Mouse (Mus musculus): ENCODE results near the gene Peg10. TPM values are rescaled to one million over a fixed set of nuclear protein-coding genes. Genes with fewer than 3 reads are reported as not detected.
A peak's percentile ranks its signal among the peaks of the same experiment; 100 is the strongest.
"Not testable (repeated sequence)": the region's sequence is repeated elsewhere in the genome, so short reads cannot be mapped to it uniquely, and the experiment has no call there.

The Peg10 gene
- total RNA-seq, 4 experiments from 2014 or later = 9.6 to 12.3 (median 10.8) TPM

GRCm38 (mm10) chr6:4748506-4748961 is 1.4 kb downstream of the Peg10 start:
- DNase-seq (ENCODE audit: low spot score in 2 of 2) = peak; percentile 18

DNA sequence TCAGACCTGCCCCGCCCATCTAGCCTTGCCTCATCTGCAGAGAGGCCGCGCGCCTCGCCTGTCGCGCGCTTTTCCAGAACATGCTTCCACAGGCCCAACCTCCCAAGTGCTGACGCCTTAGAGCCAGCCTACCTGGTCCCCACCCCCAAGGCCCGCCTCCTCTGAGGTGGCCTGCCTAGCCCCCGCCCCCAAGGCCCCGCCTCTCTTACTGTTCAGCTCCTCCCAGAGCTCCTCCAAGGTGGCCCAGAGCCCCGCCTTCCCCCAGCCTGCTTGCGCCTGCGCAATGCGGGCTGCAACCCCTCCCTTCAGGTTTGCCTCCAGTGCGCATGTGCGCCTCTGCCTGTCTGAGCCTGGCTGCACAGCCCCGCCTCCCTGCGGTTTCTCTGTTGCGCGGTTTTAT is 2.0 kb downstream of the Peg10 start:
- peak; percentile 92 for DNase-seq (ENCODE audit: low spot score in 2 of 2)

DNA sequence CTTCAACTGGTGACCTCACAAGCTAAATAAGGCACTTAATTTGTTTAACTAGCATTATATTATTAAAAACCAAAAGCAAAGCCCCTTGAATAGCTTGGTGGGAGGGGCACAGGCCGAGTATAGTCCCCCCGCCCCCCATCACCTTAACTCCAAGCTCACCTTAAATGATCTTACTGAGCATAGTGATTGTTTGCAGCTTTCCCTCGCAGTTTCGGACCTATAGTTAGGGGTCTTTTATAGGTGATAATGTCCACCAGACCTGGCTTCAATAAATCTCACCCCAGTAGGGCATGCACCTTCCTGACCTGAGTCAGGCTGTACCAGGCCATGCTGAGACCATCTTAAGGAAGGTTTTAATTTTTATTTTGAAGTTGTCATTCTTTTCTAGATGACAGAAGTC is 4.2 kb downstream of the Peg10 start:
- no peak for DNase-seq (ENCODE audit: low spot score in 2 of 2)

DNA sequence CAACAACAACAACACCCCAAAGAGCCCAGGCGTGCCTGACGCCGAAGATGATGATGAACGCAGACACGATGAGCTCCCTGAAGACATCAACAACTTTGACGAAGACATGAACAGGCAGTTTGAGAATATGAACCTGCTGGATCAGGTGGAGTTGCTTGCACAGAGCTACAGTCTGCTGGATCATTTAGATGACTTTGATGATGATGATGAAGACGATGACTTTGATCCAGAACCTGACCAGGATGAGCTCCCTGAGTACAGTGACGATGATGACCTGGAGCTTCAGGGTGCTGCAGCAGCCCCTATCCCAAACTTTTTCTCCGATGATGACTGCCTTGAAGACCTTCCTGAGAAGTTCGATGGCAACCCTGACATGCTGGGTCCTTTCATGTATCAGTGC is 7.2 kb downstream of the Peg10 start:
- DNase-seq (ENCODE audit: low spot score in 2 of 2) = no peak

DNA sequence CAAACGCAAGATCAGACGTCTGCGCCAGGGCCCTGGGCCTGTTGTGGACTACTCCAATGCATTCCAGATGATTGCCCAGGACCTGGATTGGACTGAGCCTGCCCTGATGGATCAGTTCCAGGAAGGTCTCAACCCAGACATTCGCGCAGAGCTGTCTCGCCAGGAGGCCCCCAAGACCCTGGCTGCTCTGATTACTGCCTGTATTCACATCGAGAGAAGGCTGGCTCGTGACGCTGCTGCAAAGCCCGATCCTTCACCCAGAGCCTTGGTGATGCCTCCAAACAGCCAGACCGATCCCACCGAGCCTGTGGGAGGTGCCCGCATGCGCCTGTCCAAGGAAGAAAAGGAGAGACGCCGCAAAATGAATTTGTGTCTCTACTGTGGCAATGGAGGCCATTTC is 7.8 kb downstream of the Peg10 start:
- DNase-seq (ENCODE audit: low spot score in 2 of 2) = no peak

GRCm38 (mm10) chr6:4761415-4762142 is 14.5 kb downstream of the Peg10 start:
- DNase-seq (ENCODE audit: low spot score in 2 of 2) = not testable (repeated sequence)

DNA sequence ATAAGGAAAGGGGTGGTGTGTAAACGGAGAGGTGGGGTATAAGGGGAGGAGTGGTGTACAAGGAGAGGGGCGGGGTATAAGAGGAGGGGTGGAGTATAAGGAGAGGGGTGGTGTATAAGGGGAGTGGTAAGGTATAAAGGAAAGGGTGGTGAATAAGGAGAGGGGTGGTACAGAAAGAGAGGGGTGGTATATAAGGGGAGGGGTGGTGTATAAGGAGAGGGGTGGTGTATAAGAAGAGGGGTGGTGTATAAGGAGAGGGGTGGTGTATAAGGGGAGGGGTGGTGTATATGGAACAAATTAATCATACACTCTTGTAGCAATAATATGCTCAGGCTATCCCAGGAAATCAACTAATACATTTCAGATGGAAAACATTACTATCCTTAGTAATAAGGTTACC is 15.1 kb downstream of the Peg10 start:
- no peak for DNase-seq (ENCODE audit: low spot score in 2 of 2)

DNA sequence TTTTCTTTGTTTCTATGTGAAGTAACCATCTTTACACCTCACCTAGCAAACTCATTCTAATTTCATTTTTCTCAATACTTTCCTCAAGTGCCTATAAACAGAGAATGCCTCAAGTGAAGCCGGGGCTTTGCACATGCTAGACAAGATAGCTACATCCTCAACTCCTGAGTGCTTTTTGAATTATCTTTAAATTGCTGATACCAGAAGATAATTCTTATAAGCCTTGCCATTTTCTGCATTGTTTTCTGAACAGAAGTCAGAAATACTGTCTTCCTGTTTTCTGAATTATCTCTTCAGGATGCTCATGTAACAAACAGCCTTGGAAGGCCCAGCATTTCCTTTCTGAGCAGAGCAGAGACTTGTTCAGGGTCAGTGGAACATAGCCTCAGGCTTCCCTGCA is 49.2 kb downstream of the Peg10 start:
- no peak for DNase-seq (ENCODE audit: low spot score in 2 of 2)

DNA sequence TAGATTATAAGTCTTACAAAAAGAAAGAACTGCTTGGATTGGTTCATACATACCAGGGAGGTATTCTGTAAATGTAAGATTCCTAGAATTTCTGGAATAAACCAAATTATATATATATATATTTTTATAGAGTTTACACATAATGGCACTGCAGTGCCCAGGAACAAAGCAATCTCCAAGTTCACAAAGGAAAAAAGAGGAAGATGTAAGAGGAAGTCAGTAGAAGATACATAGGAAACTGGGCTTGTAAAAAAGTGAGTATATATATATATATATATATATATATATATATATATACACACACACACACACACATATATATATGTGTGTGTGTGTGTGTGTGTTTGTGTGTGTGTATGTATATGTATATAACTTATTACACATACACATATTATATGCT is 50.2 kb downstream of the Peg10 start:
- DNase-seq (ENCODE audit: low spot score in 2 of 2) = not testable (repeated sequence)

DNA sequence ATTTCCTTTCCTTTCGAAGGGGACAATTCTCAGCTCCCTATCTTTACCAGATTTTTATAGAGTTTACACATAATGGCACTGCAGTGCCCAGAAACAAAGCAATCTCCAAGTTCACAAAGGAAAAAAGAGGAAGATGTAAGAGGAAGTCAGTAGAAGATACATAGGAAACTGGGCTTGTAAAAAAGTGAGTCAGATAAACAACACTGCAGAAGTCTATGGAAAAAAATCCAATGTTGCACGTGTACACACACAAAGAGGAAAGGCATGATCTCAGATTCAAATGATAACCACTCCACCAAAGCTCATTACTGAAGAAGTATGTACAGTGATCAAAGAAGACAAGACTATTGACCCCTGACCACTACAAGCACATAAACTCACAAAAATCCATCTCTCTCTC is 51.3 kb downstream of the Peg10 start:
- no peak for DNase-seq (ENCODE audit: low spot score in 2 of 2)

DNA sequence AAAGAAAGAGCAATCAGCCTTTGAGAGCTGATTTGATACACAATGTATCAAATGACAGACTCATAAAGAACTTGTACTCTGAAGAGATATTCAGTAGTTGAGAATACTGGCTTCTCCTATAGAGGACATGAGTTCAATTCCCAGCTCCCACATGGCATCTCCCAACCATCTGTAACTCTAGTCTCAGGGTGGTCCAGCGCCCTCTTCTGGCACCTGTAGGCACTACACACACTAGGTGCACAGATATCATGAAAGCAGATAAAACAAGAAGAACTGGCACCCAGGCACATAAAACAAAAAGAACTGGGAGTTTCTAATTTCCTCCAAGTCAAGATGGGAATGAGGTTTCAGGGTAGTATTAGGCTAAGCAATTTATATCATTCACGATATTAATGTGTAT is 52.3 kb downstream of the Peg10 start:
- DNase-seq (ENCODE audit: low spot score in 2 of 2) = no peak

DNA sequence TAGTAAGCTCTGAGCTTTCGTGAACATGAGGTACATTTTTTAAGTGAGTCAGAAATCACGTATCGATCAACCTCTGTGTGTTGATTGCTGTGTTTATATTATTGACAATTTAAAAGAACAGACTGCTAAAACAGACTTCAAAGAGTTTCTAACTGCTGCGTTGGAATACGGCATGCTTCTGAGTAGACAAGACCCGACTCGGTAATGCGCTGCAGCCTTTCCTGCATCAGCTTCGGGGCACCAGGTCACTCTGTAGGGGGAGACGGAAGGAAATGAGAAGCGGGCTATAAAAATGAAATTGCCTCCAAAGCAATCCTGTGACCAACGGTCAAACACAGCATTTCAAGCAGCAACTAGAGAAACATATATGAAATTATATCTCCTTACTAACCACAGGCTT is 59.9 kb downstream of the Peg10 start:
- DNase-seq (ENCODE audit: low spot score in 2 of 2) = no peak

Other genes starting within 250 kb of the Peg10 start
- 10 to 100 TPM; 10.6 to 13.6 (median 12.7) TPM for gene Col1a2, start 242.5 kb upstream of the Peg10 start, total RNA-seq (2022)
- 10 to 100 TPM; 45.9 to 51.0 (median 48.0) TPM for gene Casd1, start 146.5 kb upstream of the Peg10 start, total RNA-seq (2022)
- 10 to 100 TPM; 32.6 to 41.1 (median 36.9) TPM for gene Sgce, start 99 bp upstream of the Peg10 start, total RNA-seq (2022)
- 100 to 1,000 TPM; 151 to 181 (median 164) TPM for gene Ppp1r9a, start 155.6 kb downstream of the Peg10 start, total RNA-seq (2022)

Measured in layer of hippocampus, adult 8-10 months (tissue).